Mouse (Mus musculus): Measurements from ENCODE around the gene Ank3.
"Not testable (repeated sequence)": the region's sequence is repeated elsewhere in the genome, so short reads cannot be mapped to it uniquely, and the experiment has no call there.

Ank3 gene

DNA sequence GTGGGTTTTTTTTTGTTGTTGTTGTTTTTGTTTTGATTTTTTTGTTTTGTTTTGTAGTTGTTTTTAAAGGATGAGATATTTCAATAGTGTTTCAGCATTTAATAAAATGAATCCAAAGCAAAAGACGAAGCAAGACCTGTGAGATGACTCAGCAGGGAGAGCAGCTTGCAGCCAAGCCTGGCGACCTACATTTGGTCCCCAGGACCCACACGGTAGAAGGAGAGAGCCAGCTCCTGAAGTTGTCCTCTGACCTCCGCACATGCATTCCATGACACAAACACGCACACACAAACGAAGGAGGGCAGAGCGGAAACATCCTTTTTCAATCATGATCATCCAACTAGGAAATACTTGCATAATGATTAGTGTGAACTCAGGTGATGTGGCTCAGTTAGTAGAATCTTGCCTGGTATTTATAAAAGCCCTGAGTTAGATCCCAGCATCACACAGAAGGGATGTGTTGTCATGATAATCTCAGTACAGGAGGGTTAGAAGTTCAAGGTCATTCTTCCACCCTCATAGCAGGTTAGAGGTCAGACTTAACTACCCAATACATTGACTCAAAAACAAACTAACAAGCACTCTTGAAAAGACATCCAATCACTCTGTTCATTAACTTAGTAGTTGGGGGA is 461.4 kb downstream of the Ank3 start:
- DNase-seq: peak; percentile 50

- DNase-seq: no peak
These were observed 464.3 kb downstream of the Ank3 start for GRCm38 (mm10) chr10:69862829-69863228.

DNA sequence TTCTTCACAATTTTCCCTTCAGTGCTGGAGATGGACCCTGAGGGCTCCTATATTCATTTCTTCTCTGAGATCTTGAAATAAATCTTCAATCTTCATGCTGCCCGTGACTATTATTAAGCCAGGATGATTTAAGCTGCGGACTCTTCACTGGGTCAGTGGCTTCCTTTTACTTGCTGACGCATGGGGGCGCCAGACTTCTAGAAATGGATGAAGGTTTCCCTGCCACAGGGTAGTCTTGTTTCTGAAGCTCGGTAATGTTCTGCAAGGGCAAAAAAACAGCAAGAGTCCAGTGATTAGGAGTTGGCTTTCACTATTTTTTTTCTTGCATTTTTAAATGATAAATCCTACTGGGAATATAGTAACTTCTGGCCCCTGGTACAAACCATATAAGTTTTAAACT is 471.8 kb downstream of the Ank3 start:
- peak; percentile 78 for DNase-seq

GRCm38 (mm10) chr10:69870947-69871346 is 472.4 kb downstream of the Ank3 start:
- DNase-seq: peak; percentile 39

DNA sequence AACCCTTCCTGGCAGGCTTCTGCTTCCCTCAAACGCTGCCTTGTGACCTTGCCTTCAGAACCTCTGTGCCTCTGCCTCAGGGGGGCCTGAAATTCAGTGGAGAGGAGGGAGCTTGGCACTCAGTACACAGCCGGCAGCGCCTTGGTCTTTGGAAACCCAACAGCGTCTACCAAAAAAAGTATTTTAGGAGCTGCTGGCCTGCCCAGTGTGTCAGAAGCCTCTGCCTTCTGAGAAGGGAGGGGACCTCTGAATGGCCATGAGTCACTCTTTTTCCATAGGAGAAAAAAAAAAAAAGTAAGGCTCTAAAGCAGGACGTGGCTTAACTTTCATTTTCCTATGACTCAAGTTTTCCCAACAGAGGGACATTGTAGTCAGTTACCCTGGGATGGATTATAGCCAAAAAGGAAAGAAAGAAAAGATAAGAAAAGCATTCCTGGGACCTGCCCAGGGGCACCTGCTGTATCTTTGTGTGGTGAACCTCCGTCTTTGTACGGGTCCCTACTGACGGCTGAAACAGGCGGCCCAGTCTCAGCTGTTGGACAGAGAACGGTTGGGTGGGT is 473.7 kb downstream of the Ank3 start:
- DNase-seq: no peak

- DNase-seq: no peak
These were observed 474.3 kb downstream of the Ank3 start for GRCm38 (mm10) chr10:69872892-69873291.

DNA sequence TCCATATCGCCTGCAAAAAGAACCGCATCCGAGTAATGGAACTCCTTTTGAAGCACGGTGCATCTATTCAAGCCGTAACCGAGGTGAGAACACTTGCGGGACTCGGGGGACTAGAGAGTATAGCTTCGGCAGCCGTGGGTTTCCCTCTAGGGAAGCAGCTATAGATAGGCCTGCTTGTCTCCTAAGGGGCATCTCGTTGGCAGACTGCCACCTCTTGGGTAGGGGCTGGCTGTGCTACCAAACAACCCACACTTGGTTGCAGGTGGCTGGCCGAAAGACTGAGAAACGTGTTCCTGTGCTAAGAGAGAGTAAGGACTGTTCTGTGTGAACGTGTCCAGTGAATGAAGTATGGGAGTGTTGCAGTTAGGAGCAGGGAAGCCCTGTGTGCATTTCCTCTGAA is 476.2 kb downstream of the Ank3 start:
- no peak for DNase-seq

- DNase-seq: no peak
These were observed 485.5 kb downstream of the Ank3 start for GRCm38 (mm10) chr10:69883935-69884680.

- DNase-seq: no peak
These were observed 489.8 kb downstream of the Ank3 start for GRCm38 (mm10) chr10:69888399-69888798.

DNA sequence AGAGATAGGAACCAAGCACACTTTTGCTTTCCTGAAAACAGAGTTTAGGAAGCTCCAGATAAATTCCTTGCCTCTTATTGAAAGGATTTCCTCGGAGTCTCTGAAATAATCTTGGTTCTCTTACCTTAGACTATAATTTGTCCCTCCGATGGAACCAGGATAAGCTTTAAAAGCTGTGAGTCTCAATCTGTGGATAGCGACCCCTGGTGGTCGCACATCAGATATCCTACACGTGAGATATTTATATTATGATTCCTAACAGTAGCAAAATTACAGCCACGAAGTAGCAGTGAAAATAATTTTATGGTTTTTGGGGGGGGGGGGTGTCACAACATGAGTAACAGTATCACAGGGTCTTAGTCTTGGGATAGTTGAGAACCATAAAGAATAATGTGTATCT is 491.2 kb downstream of the Ank3 start:
- DNase-seq: no peak

- no peak for DNase-seq
These were observed 491.9 kb downstream of the Ank3 start for GRCm38 (mm10) chr10:69890389-69890985.

GRCm38 (mm10) chr10:69892162-69892561 is 493.6 kb downstream of the Ank3 start:
- DNase-seq: no peak

GRCm38 (mm10) chr10:69895606-69896005 is 497.0 kb downstream of the Ank3 start:
- no peak for DNase-seq

DNA sequence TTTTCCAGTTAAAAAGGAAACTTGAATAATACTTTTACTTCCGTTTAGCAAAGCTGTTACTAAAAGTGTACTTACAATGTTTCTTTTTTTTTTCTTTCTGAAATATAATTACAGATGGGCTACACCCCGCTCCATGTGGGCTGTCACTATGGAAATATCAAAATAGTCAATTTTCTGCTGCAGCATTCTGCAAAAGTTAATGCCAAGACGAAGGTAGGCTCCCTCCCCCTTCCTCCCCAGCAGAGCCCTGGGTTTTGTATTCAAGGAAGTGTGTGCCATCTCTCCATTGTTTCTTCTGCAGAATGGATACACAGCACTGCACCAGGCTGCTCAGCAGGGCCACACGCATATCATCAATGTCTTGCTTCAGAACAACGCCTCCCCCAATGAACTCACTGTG is 499.4 kb downstream of the Ank3 start:
- DNase-seq: no peak

DNA sequence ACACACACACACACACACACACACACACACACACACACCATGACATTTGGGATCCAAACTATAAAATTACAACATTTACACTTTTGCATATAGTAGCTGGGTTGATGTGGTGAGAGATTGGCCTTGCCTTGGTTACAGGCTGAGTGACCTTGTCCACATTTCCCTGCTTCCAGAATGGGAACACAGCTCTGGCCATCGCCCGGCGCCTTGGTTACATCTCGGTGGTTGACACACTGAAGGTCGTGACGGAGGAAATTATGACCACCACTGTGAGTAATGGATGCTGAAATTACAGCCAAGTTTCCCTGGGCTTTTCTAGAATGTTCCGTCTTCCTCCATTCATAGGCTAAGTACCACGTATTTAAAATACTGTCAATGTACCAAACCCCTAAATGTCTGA is 500.2 kb downstream of the Ank3 start:
- no peak for DNase-seq

DNA sequence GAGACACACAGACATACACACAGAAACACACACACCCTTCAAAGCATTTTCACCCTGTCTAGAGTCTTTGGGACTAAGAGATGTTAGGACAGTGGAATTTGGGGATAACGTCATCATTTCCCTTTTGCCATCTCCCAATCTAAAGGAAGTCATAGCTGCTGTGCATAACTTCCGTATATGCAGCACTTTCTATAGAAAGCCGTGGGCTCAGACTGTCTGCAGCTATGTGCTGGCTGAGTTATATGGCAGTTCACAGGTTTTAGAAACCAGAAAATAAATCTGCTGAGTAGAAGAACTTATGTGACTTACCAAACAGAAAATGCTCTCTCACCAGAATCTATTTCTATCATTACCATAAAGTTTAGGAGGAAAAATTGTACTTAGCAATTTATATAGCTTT is 501.2 kb downstream of the Ank3 start:
- no peak for DNase-seq

- DNase-seq: no peak
These were observed 503.5 kb downstream of the Ank3 start for GRCm38 (mm10) chr10:69902024-69902423.

DNA sequence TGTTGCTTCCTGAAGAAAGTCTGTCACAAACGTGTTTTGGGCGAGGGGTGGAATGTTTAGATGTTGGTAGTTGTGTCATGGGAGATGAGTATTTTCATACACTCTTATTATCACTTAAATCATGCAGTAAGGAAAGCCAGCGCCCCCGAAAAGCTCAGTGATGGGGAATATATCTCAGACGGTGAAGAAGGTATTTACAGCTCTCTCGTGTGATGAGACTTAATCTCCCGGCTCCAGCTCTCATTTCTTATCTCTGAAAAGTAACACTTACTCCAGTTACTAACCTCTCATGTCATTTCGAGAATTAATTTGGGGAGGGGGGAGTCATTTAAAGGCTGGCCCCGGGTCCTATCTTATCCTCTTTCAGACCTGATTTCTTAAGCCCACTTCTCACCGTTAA is 505.7 kb downstream of the Ank3 start:
- DNase-seq: no peak

DNA sequence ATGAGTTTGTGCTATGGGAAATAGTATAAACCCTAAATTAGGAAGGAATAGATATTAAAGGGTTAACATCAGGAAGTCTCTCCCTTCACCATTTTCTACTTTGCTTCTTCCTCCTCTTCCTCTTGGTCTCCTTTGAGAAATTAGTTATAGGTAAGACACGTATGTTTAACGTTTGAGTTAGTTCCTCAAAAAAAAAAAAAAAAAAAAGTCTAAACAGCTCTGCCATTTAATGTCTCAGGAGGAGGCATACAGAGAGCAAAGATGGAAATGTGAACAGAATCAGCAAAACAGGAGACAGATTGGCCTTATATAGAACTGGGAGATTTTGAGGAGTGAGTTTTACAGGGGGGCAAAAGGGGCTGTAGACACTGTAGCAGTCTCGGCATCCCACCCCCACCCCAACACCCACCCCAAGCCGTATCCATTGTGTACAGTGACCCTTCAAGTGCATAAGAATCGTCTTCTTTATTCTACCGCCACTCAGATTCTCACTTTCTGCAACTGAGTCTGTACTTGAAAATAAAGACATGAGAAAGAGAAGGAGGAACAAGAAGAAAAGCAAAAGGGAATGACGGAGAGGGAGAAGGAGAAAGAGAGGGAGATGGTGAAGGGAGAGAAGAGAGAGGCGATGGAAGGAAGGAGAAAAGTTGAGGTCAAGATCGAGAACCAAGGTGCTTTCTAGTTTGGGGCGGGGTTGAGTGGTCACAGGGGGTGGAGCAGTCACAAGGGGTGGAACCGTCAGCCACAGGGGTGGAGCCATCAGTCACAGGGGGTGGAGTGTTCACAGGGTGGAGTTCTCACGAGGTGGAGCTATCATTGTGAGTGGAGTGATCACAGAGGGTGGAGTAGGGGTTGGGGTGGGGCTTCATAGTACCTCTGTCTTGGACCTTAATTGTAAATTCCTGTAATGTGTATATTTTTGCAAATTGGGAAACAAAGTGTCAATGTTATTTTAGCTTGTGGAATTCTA is 509.5 kb downstream of the Ank3 start:
- DNase-seq: no peak

- no peak for DNase-seq
These were observed 511.3 kb downstream of the Ank3 start for GRCm38 (mm10) chr10:69909856-69910255.

GRCm38 (mm10) chr10:69910304-69910703 is 511.7 kb downstream of the Ank3 start:
- not testable (repeated sequence) for DNase-seq

GRCm38 (mm10) chr10:69910726-69911125 is 512.2 kb downstream of the Ank3 start:
- not testable (repeated sequence) for DNase-seq

GRCm38 (mm10) chr10:69915566-69915965 is 517.0 kb downstream of the Ank3 start:
- no peak for DNase-seq
